Mouse (Mus musculus): ENCODE data around the gene U2af1l4.

Gene U2af1l4

GRCm38 (mm10) chr7:30563117-30563905 lies at the start of gene U2af1l4, which contains the start of the genes Gm49396 and Psenen:
Gene U2af1l4, plus strand, starts transcription at chr7:30563301.
Gene Gm49396, plus strand, starts transcription at chr7:30563344.
Gene Psenen, minus strand, starts transcription at chr7:30563627.
- DNase-seq (ENCODE audit: low spot score) = peak; percentile 96

DNA sequence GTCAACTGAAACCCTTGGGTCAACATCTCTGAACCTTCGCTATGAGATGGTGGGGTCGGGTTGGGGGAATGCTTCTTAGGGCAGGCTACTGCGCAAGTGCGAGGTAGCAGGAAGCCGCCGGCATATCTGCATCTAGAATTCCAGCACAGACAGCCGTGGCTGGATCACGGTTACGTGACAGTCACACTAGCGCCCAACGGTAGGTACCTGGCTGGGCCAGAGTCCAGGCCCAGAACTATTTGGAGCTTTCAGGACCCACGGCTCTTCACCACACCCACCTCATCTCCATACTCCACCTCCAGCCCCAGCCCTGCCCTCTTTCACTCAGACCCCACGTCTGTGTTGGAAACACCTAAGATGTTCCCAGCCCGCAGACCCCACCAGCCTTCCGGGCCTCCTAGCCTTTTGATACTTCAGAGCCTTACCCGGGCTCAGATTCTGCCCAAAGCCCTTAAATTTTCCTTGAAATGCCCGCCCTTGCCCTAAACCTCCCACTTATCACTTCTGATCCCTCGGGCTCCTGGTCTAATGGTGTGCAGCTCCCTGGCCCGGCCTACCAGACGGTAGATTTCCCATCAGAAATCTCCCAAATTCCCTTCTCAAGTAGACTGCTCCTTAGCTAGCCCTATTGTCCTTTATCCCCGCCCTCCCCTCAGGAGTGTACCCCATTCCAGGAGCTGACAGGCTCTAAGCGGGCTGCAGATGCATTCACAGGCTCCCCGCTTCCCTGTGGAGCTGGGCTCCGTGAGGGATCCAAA lies 47.9 kb upstream of the U2af1l4 start:
- no peak for DNase-seq (ENCODE audit: low spot score)

- DNase-seq (ENCODE audit: low spot score) = no peak
Measured at GRCm38 (mm10) chr7:30518325-30518724, 44.8 kb upstream of the U2af1l4 start.

DNA sequence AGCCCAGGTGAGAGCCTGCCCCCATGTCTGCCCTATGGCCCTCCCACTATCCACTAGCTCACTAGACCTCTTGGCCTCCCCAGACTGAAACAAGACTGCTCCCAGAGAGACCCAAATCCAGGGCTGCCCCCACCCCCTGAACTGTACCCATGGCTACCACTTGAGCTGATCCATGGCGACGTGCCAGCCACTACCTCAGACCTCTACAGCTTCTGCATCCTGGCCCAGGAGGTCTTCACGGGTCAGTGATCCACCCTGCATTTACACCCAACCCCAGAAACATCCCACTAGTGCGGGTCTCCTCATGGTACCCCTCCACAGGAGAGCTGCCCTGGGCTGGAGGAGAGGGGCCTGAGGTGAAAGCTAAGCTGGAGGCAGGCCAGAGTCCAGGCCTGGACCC lies 42.7 kb upstream of the U2af1l4 start:
- DNase-seq (ENCODE audit: low spot score) = no peak

DNA sequence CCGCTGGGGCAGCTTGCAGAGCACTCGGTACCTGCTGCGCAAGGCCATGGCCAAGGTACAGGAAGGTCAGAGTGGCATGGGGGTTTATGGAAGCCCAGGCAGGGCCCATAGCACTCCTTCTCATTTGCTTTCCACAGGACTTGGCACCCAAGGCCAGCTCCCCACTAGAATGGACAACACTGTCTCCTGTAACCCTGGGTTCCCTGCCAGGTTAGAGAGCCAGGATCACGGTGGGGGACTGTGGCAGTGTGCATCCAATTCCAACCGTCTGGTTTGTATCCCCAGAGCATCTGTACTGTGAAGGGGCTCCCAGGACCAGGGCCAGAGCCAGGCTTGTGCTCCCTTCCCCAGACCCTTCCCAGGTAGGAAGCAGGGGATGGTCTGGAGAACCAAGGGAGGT lies 42.2 kb upstream of the U2af1l4 start:
- DNase-seq (ENCODE audit: low spot score) = no peak

- DNase-seq (ENCODE audit: low spot score) = no peak
Measured at GRCm38 (mm10) chr7:30522871-30523270, 40.2 kb upstream of the U2af1l4 start.

GRCm38 (mm10) chr7:30524487-30524886 lies 38.6 kb upstream of the U2af1l4 start:
- DNase-seq (ENCODE audit: low spot score) = no peak

GRCm38 (mm10) chr7:30525954-30526353 lies 37.1 kb upstream of the U2af1l4 start:
- no peak for DNase-seq (ENCODE audit: low spot score)

DNA sequence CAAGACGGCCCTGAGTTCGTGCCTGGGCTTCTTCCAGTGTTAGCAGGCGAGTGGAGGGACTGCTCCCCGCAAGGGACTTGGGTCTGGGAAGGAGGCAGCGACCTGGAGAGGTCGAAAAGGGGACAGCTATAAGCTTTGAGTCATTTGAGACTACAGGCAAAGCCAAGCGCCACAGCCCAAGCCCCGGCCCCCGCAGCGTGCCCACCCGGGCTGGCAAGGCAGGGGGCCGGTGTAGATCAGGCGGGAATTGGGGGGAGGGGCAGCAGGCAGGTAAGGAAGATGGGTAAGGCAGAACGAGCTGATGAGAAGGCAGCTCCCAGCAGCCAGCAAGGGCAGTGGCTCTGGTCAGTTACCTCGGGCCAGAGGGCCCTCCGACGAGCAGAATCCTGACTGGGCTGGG lies 36.7 kb upstream of the U2af1l4 start:
- no peak for DNase-seq (ENCODE audit: low spot score)

GRCm38 (mm10) chr7:30526981-30527380 lies 36.1 kb upstream of the U2af1l4 start:
- no peak for DNase-seq (ENCODE audit: low spot score)

- no peak for DNase-seq (ENCODE audit: low spot score)
Measured at GRCm38 (mm10) chr7:30531291-30531815, 31.7 kb upstream of the U2af1l4 start.

- DNase-seq (ENCODE audit: low spot score) = no peak
Measured at GRCm38 (mm10) chr7:30532931-30533330, 30.2 kb upstream of the U2af1l4 start.

- no peak for DNase-seq (ENCODE audit: low spot score)
Measured at GRCm38 (mm10) chr7:30533941-30534632, 29.0 kb upstream of the U2af1l4 start.

DNA sequence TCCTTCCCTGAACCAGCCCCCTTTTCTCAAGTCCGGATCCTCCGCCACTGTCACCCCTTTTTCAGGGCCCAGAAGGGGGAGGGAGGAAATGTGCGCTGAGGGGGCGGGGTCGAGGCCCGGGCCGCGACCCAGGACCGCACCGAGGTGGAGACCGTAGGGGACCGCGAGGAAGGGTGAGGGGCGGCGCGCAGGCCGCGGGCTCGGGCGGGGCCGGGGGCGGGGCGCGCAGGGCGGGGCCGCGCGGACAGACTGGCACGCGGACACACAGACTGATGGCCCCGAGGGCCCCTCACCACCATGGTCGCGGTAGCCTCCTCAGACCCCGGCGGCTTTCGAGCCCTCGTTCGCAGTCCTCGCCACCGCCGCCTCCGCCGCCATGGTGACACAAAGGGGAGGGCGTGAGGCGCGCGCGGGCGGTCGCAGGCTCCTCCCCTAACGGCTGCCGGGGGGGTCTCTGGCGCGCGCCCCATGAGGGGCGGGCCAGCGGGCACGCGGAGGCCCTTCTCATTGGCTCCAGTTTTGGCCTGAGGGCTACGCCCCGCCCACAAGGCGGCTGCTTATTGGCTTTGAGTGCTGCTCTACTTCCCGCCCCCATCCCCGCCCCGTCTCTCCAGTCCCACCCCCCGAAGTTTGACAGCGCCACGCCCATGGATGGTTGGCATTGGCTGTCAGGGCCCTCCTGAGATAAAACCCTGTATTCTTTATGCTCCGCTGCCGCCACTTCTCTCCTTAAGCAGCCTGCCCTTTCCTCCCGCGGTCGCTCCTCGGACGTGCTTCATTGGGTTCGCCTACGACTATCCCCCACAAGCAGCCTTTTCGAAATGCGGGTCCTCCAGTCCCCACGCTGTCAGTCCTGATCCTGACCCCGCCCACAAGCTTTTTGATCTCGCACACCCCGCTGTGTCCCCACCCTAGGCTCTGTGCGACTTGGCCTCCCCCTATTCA lies 28.2 kb upstream of the U2af1l4 start, which contains the start of gene Arhgap33:
Gene Arhgap33 (minus strand): TSS at position 428 of the 945 bp plus-strand sequence.
- DNase-seq (ENCODE audit: low spot score) = peak; percentile 96

- DNase-seq (ENCODE audit: low spot score) = no peak
Measured at GRCm38 (mm10) chr7:30540572-30540971, 22.5 kb upstream of the U2af1l4 start.

- no peak for DNase-seq (ENCODE audit: low spot score)
Measured at GRCm38 (mm10) chr7:30544327-30544726, 18.8 kb upstream of the U2af1l4 start.

- no peak for DNase-seq (ENCODE audit: low spot score)
Measured at GRCm38 (mm10) chr7:30549880-30550279, 13.2 kb upstream of the U2af1l4 start.

DNA sequence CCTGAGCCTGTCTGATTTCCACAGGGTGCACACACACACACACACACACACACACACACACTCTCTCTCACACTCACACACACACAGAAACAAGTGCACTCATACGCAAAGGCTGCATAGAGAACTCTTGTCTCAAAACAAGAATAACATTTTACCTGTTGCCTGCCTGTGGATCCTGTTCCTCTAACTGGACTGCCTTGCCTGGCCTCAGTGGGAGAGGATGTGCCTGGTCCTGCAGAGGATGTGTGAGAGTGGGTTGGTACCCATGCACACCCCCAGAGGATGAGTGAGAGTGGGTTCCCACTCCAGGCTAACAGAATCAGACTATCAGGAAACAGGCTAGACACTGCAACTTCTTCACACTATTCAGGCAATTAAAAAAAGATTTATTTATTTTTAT lies 12.5 kb upstream of the U2af1l4 start:
- no peak for DNase-seq (ENCODE audit: low spot score)

DNA sequence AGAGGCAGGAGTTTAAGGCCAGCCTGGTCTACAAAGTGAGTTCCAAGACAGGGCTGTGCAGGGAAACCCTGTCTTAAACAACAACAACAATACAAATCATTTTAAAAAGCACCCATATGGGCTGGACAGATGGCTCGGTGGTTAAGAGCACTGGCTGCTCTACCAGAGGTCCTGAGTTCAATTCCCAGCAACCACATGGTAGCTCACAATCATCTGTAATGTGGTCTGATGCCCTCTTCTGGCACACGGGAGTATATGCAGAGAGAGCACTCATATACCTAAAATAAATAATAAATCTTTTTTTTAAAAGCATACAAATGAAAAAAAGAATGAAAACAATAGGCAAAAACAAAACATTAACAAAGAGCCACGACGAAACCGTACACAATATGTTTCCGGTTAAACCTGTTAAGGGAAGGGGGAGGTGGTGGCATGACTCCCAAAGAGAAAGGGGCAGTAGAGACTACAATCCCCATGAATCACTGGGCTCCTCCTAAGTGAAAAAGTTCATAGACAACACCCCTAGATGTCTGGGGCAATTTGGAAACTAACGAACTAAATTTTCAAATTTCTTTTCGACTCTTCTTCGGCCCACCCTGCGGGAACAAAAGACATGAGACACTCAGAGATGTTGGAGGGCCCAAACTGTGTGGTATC lies 11.5 kb upstream of the U2af1l4 start:
- no peak for DNase-seq (ENCODE audit: low spot score)

Measured in yolk sac, embryonic 10.5 days (tissue).